Mouse (Mus musculus) E14TG2a.4 (cell line): Measurements from ENCODE around the gene Rnf43.

ENCODE experiments used
- CTCF ChIP-seq: conservative IDR thresholded peaks from 2 replicates; pipeline ENCODE4 v1.5.1; 2014; ENCODE audit warnings: low read length
- POU5F1 ChIP-seq: IDR thresholded peaks from 2 replicates; pipeline ENCODE4 v1.6.1; 2014; ENCODE audit warnings: low read length, borderline replicate concordance

GRCm38 (mm10) chr11:87763988-87764876 is 101.7 kb downstream of the Rnf43 start:
- TF ChIP-seq CTCF (no peak), POU5F1 (no peak)
